In genomic region chr11:109926718-109927680, GRCm38 (mm10) we compare ENCODE assay signal across 12 mouse cellular contexts.
DNase-seq lines count a peak whose midpoint lies in the region; ATAC-seq and TF ChIP-seq lines count a peak whose summit lies in the region.
"Had no signal": no experiment of that assay in that cellular context is flagged by ENCODE, and none has a peak within 500 bp of the region (broad histone marks: within the 10 kb centered on the region; RNA-seq: fewer than 3 reads in every experiment).

No protein-coding gene starts in this region.

- ATAC-seq in embryonic facial prominence, embryonic 14.5 days (ENCODE audit: low read depth): peak; percentile 50; the same call in 1 of the 2 replicates
- peak; percentile 70; the same call in 1 of the 2 replicates for ATAC-seq in lung, embryonic 15.5 days (ENCODE audit: borderline replicate concordance, extremely low read depth, low FRiP score, low TSS enrichment)
- peak; percentile 32 to 51; a peak in 2 of 4 replicates for ATAC-seq in hematopoietic stem cell, adult 5-6 weeks (replicated peaks in 1 of 2; ENCODE audit: insufficient read depth in 1 of 2, low FRiP score in 2 of 2, low TSS enrichment in 1 of 2, low read depth in 1 of 2, poor library complexity in 2 of 2, severe bottlenecking in 2 of 2)
- peak; percentile 91 for ATAC-seq in stomach, postnatal 0 days (ENCODE audit: low FRiP score, low TSS enrichment)
- ATAC-seq in forebrain, embryonic 13.5 days: no peak

- H3K4me1 ChIP-seq in embryonic facial prominence, embryonic 14.5 days (ENCODE audit: control insufficient read depth, insufficient read depth, low read length): 0 out of 2 replicates have a peak, but pooled peaks cover 6% of the 10 kb centered on the region
- H3K4me1 ChIP-seq in embryonic facial prominence, embryonic 10.5 days: peaks cover 3% of the 10 kb centered on the region; the same call in 1 of the 2 replicates
- peaks cover 16% of the 10 kb centered on the region for H3K4me1 ChIP-seq in lung, embryonic 15.5 days
- no peaks in the 10 kb centered on the region for H3K4me1 ChIP-seq in stomach, postnatal 0 days (replicated peaks; ENCODE audit: control insufficient read depth, insufficient read depth)
- H3K4me1 ChIP-seq in forebrain, embryonic 13.5 days: no peaks in the 10 kb centered on the region

- TF ChIP-seq EP300 in stomach, postnatal 0 days (optimal IDR thresholded peaks at IDR 0.05): no peak

- no peak overlapping the region for H3K4me3 ChIP-seq in embryonic facial prominence, embryonic 14.5 days (ENCODE audit: low read depth, low read length)
- no peak overlapping the region for H3K4me3 ChIP-seq in embryonic facial prominence, embryonic 10.5 days
- H3K4me3 ChIP-seq in lung, embryonic 15.5 days: no peak overlapping the region
- no peak overlapping the region for H3K4me3 ChIP-seq in stomach, postnatal 0 days (ENCODE audit: low read depth, low read length)
- no peak overlapping the region for H3K4me3 ChIP-seq in forebrain, embryonic 13.5 days
- H3K4me3 ChIP-seq: limb, embryonic 12.5 days had no signal

- no peaks in the 10 kb centered on the region for H3K9me3 ChIP-seq in embryonic facial prominence, embryonic 14.5 days (ENCODE audit: control insufficient read depth, low read length)
- H3K9me3 ChIP-seq in embryonic facial prominence, embryonic 10.5 days: no peaks in the 10 kb centered on the region
- no peaks in the 10 kb centered on the region for H3K9me3 ChIP-seq in lung, embryonic 15.5 days
- no peaks in the 10 kb centered on the region for H3K9me3 ChIP-seq in stomach, postnatal 0 days (ENCODE audit: control insufficient read depth, low read length)
- H3K9me3 ChIP-seq in forebrain, embryonic 13.5 days (replicated peaks): no peaks in the 10 kb centered on the region
- H3K9me3 ChIP-seq: limb, embryonic 12.5 days had no signal

- no peaks in the 10 kb centered on the region for H3K27me3 ChIP-seq in embryonic facial prominence, embryonic 14.5 days (replicated peaks; ENCODE audit: control insufficient read depth, insufficient read depth, low read length)
- no peaks in the 10 kb centered on the region for H3K27me3 ChIP-seq in embryonic facial prominence, embryonic 10.5 days (replicated peaks; ENCODE audit: low read depth, poor library complexity, severe bottlenecking)
- H3K27me3 ChIP-seq in lung, embryonic 15.5 days: no peaks in the 10 kb centered on the region
- H3K27me3 ChIP-seq in stomach, postnatal 0 days (ENCODE audit: control insufficient read depth, insufficient read depth, low read length): no peaks in the 10 kb centered on the region
- H3K27me3 ChIP-seq in forebrain, embryonic 13.5 days: no peaks in the 10 kb centered on the region
- H3K27me3 ChIP-seq: limb, embryonic 12.5 days had no signal

- H3K9ac ChIP-seq in embryonic facial prominence, embryonic 14.5 days (ENCODE audit: low read depth, low read length): no peak overlapping the region
- no peak overlapping the region for H3K9ac ChIP-seq in lung, embryonic 15.5 days
- no peak overlapping the region for H3K9ac ChIP-seq in stomach, postnatal 0 days (ENCODE audit: low read length)
- H3K9ac ChIP-seq in forebrain, embryonic 13.5 days: no peak overlapping the region
- H3K9ac ChIP-seq: limb, embryonic 12.5 days had no signal

- no peaks in the 10 kb centered on the region for H3K36me3 ChIP-seq in embryonic facial prominence, embryonic 14.5 days (ENCODE audit: control insufficient read depth, insufficient read depth, low read length)
- no peaks in the 10 kb centered on the region for H3K36me3 ChIP-seq in embryonic facial prominence, embryonic 10.5 days (replicated peaks)
- H3K36me3 ChIP-seq in lung, embryonic 15.5 days: no peaks in the 10 kb centered on the region
- no peaks in the 10 kb centered on the region for H3K36me3 ChIP-seq in stomach, postnatal 0 days (ENCODE audit: control insufficient read depth, insufficient read depth, low read length)
- H3K36me3 ChIP-seq in forebrain, embryonic 13.5 days (ENCODE audit: poor library complexity, severe bottlenecking): no peaks in the 10 kb centered on the region
- H3K36me3 ChIP-seq: limb, embryonic 12.5 days had no signal

- TF ChIP-seq CTCF in stomach, postnatal 0 days (IDR thresholded peaks at IDR 0.05; ENCODE audit: low read depth): no peak

- peak; percentile 80 for DNase-seq in embryonic facial prominence, embryonic 14.5 days (ENCODE audit: low spot score)
- DNase-seq in embryonic facial prominence, embryonic 10.5 days (ENCODE audit: low spot score): no peak
- no peak for DNase-seq in lung, postnatal 14 days
- peak; percentile 57 for DNase-seq in stomach, postnatal 0 days (ENCODE audit: low spot score)
- no peak for DNase-seq in urinary bladder, postnatal 36 days (ENCODE audit: low spot score in 2 of 2)
- DNase-seq: cerebellum, postnatal 25 days; gastrocnemius, postnatal 36 days; thymus, postnatal 4 days had no signal

- H3K27ac ChIP-seq in embryonic facial prominence, embryonic 14.5 days (replicated peaks; ENCODE audit: low read depth, low read length): no peak overlapping the region; the same call in 1 of the 2 replicates
- H3K27ac ChIP-seq in embryonic facial prominence, embryonic 10.5 days (replicated peaks): no peak overlapping the region
- peak overlapping the region; percentile 66 for H3K27ac ChIP-seq in lung, embryonic 15.5 days
- H3K27ac ChIP-seq in stomach, postnatal 0 days (replicated peaks): peak overlapping the region; percentile 53
- H3K27ac ChIP-seq in forebrain, embryonic 13.5 days: no peak overlapping the region
- H3K27ac ChIP-seq: limb, embryonic 12.5 days had no signal

- H3K4me2 ChIP-seq in embryonic facial prominence, embryonic 14.5 days (ENCODE audit: low read depth, low read length): no peak overlapping the region
- no peak overlapping the region for H3K4me2 ChIP-seq in lung, embryonic 15.5 days
- no peak overlapping the region for H3K4me2 ChIP-seq in stomach, postnatal 0 days (replicated peaks; ENCODE audit: low read depth)
- no peak overlapping the region for H3K4me2 ChIP-seq in forebrain, embryonic 13.5 days
- H3K4me2 ChIP-seq: limb, embryonic 12.5 days had no signal

- WGBS in embryonic facial prominence, embryonic 14.5 days: 55% methylated on average over 7 of the region's 7 CpGs
- 75% methylated on average over 7 of the region's 7 CpGs for WGBS in embryonic facial prominence, embryonic 10.5 days
- WGBS in lung, embryonic 15.5 days: 15% methylated on average over 7 of the region's 7 CpGs
- WGBS in stomach, postnatal 0 days: 29% methylated on average over 7 of the region's 7 CpGs
- 69% methylated on average over 7 of the region's 7 CpGs for WGBS in forebrain, embryonic 13.5 days

Comparison
In these comparisons a context has a peak if more than half of its experiments do, and no peak if none do; other contexts are left out.
1. DNase-seq: peak in embryonic facial prominence, embryonic 14.5 days (single experiment) and stomach, postnatal 0 days (single experiment); none in embryonic facial prominence, embryonic 10.5 days (single experiment), lung, postnatal 14 days (single experiment) and urinary bladder, postnatal 36 days (0 of 2).
2. H3K27ac ChIP-seq: peak in lung, embryonic 15.5 days (single experiment) and stomach, postnatal 0 days (single experiment); none in embryonic facial prominence, embryonic 14.5 days (single experiment), embryonic facial prominence, embryonic 10.5 days (single experiment) and forebrain, embryonic 13.5 days (single experiment).